ENCODE assay signal across 13 mouse cellular contexts in genomic region chr12:26635253-26635652, GRCm38 (mm10).
DNase-seq lines count a peak whose midpoint lies in the region; ATAC-seq and TF ChIP-seq lines count a peak whose summit lies in the region.
"Had no signal": no experiment of that assay in that cellular context is flagged by ENCODE, and none has a peak within 500 bp of the region (broad histone marks: within the 10 kb centered on the region; RNA-seq: fewer than 3 reads in every experiment).

No protein-coding gene starts in this region.

- WGBS in forebrain, postnatal 0 days: 8% methylated on average over 3 of the region's 3 CpGs
- WGBS in midbrain, embryonic 12.5 days: 18% methylated on average over 3 of the region's 3 CpGs

- H3K4me3 ChIP-seq in forebrain, postnatal 0 days (ENCODE audit: low read depth, low read length): no peak overlapping the region
- no peak overlapping the region for H3K4me3 ChIP-seq in midbrain, embryonic 12.5 days
- H3K4me3 ChIP-seq: heart, embryonic 15.5 days; megakaryocyte, embryonic 14.5 days had no signal

- H3K27me3 ChIP-seq in forebrain, postnatal 0 days (ENCODE audit: insufficient read depth, low read length): no peaks in the 10 kb centered on the region
- H3K27me3 ChIP-seq in midbrain, embryonic 12.5 days: no peaks in the 10 kb centered on the region
- H3K27me3 ChIP-seq: heart, embryonic 15.5 days; megakaryocyte, embryonic 14.5 days; Patski had no signal

- TF ChIP-seq CTCF in forebrain, postnatal 0 days (IDR thresholded peaks at IDR 0.05; ENCODE audit: low read depth): no peak

- no peak overlapping the region for H3K9ac ChIP-seq in forebrain, postnatal 0 days
- H3K9ac ChIP-seq in midbrain, embryonic 12.5 days (replicated peaks): no peak overlapping the region
- H3K9ac ChIP-seq: heart, embryonic 15.5 days had no signal

- peaks cover 23% of the 10 kb centered on the region for H3K4me1 ChIP-seq in forebrain, postnatal 0 days (ENCODE audit: insufficient read depth)
- peaks cover 42% of the 10 kb centered on the region for H3K4me1 ChIP-seq in midbrain, embryonic 12.5 days
- H3K4me1 ChIP-seq: megakaryocyte, embryonic 14.5 days had no signal

- no peaks in the 10 kb centered on the region for H3K36me3 ChIP-seq in forebrain, postnatal 0 days (ENCODE audit: insufficient read depth)
- H3K36me3 ChIP-seq in midbrain, embryonic 12.5 days: no peaks in the 10 kb centered on the region
- H3K36me3 ChIP-seq: heart, embryonic 15.5 days had no signal

- peak overlapping the region; percentile 66 for H3K27ac ChIP-seq in forebrain, postnatal 0 days (ENCODE audit: low read depth, low read length)
- H3K27ac ChIP-seq in midbrain, embryonic 12.5 days (replicated peaks): peak overlapping the region; percentile 78
- H3K27ac ChIP-seq: heart, embryonic 15.5 days; stomach, postnatal 0 days had no signal

- ATAC-seq in forebrain, postnatal 0 days: peak; percentile 63
- peak; percentile 43; the same call in 1 of the 2 replicates for ATAC-seq in midbrain, embryonic 12.5 days (ENCODE audit: low FRiP score, low read depth)
- no peak for ATAC-seq in cerebellum, adult (ENCODE audit: insufficient number of reproducible peaks, low FRiP score, low TSS enrichment)
- ATAC-seq: Patski had no signal

- DNase-seq in MN1 (ENCODE audit: low spot score): peak; percentile 57
- peak; percentile 48 for DNase-seq in embryo, embryonic 10.5 days (ENCODE audit: low spot score)
- peak; percentile 67 for DNase-seq in forebrain, postnatal 0 days
- DNase-seq in cerebellum, postnatal 4 days (ENCODE audit: low spot score in 2 of 2): no peak
- no peak for DNase-seq in c-Kit-positive CD71-positive TER-119-positive erythroid progenitor cells, embryonic 14.5 days (ENCODE audit: low spot score)
- DNase-seq: kidney, adult 18-20 months; left cerebral cortex, postnatal 4 days had no signal

- H3K9me3 ChIP-seq in forebrain, postnatal 0 days (ENCODE audit: low read length): no peaks in the 10 kb centered on the region
- H3K9me3 ChIP-seq in midbrain, embryonic 12.5 days: no peaks in the 10 kb centered on the region
- H3K9me3 ChIP-seq: heart, embryonic 15.5 days; megakaryocyte, embryonic 14.5 days had no signal

- no peak overlapping the region for H3K4me2 ChIP-seq in forebrain, postnatal 0 days (ENCODE audit: low read depth)
- peak overlapping the region; percentile 21 for H3K4me2 ChIP-seq in midbrain, embryonic 12.5 days (replicated peaks)
- H3K4me2 ChIP-seq: heart, embryonic 15.5 days had no signal

Comparison
In these comparisons a context has a peak if more than half of its experiments do, and no peak if none do; other contexts are left out.
1. DNase-seq: peak in MN1 (single experiment), embryo, embryonic 10.5 days (single experiment) and forebrain, postnatal 0 days (single experiment); none in cerebellum, postnatal 4 days (0 of 2) and c-Kit-positive CD71-positive TER-119-positive erythroid progenitor cells, embryonic 14.5 days (single experiment).